Mouse (Mus musculus) spleen, adult 10 weeks (tissue): ENCODE measurements around the gene Bclaf1. TPM values are rescaled to one million over a fixed set of nuclear protein-coding genes. Genes with fewer than 3 reads are reported as not detected.

Experiments
- polyA plus RNA-seq: library from polyadenylated mRNA; stranded (reverse); fragments of 350-450 nt; fragmentation: Illumina TruSeq; extraction: RNeasy Lipid Tissue Mini Kit (QIAGEN cat#74804); gene quantifications from one replicate; pipeline ENCODE4 v1.2.3, GENCODE M21; 2015; ENCODE audit warnings: low replicate concordance; ENCODE audit not compliant: insufficient read depth

Bclaf1 gene
- 308 TPM for polyA plus RNA-seq

GRCm38 (mm10) chr10:20311918-20312735, at the start of gene Bclaf1:
TSS of gene Bclaf1 (plus strand) at chr10:20312469.

GRCm38 (mm10) chr10:20347285-20348214, 35.3 kb downstream of the Bclaf1 start, which contains the start of gene Mtfr2:
TSS of gene Mtfr2 (plus strand) at chr10:20347770.

Other genes starting within 250 kb of the Bclaf1 start
- gene Map7, start 164.0 kb upstream of the Bclaf1 start, polyA plus RNA-seq, result 12.8 TPM
- 3.4 TPM for gene Mtfr2, start 35.3 kb downstream of the Bclaf1 start, polyA plus RNA-seq